Mouse (Mus musculus): ENCODE measurements around the gene Pigx.

The Pigx gene

DNA sequence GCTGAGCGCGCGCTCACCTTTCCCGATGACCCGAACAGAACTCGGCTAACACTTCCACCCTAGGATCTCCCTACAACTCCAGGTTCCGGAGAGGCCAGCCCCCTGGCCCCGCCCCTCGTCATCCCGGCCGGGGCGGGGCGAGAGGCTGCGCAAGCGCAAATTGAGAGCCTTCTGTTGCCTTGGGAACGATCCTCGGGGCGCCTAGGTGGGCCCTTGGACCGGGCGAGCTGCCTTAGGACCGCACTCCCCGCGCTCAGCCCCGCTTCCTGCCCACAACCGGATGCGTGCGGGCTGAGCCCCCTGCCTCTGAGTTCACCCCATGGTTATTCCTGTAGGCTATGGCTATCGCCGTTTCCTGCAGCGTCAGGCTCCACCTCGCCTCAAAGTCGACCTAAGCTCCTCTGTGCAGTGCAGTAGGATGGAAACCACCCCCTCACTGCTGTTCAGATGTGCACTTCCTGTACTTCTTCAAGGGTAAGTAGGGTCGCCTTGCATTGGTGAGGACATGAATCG is at the start of gene Pigx, which contains the start of gene Cep19:
TSS of gene Pigx (minus strand) at position 103 of the 513 bp plus-strand sequence.
TSS of gene Cep19 (plus strand) at position 163 of the 513 bp plus-strand sequence.
- DNase-seq = peak; percentile 95

- peak; percentile 48 for DNase-seq
Observed at GRCm38 (mm10) chr16:32147589-32148207, 48.2 kb upstream of the Pigx start.

DNA sequence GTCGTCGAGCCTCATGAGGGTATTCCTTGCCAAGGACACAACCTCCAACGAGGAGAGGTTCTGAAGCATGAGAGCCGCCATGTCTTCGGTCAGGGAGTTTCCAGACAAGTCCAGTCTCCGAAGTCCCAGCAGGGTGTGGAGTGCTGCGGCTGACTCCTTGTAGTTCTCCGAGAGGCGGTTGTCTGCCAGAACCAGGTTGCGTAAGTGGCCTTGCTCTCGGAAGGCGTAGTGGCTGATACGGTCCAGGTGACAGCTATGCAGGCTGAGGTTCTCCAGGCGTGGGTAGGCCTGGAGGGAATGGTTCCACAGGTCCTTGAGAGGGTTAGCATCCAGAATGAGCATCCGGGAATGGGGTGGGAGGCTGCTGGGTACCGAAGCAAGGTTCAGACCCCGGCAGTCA is 45.1 kb upstream of the Pigx start:
- no peak for DNase-seq

- DNase-seq = no peak
Observed at GRCm38 (mm10) chr16:32143766-32144165, 44.2 kb upstream of the Pigx start.

DNA sequence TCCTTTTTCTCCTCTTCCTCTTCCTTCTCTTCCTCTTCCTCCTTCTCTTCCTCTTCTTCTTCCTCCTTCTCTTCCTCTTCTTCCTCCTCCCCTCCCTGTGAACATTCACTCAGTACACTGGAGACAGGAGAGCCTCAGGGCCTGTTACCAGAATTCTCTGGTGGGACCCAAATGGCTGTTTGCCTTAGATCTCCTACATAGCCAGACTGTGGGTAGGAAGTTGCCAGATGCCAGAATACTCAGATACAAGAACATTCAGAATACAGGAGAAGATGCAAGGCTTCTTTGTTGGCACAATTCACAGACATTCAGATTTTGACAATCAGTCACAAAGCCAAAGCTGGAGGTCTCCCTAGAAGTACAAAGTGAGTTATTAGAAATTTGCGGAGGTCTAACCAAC is 39.4 kb upstream of the Pigx start:
- DNase-seq = no peak

- DNase-seq = no peak
Observed at GRCm38 (mm10) chr16:32135842-32136357, 36.4 kb upstream of the Pigx start.

DNA sequence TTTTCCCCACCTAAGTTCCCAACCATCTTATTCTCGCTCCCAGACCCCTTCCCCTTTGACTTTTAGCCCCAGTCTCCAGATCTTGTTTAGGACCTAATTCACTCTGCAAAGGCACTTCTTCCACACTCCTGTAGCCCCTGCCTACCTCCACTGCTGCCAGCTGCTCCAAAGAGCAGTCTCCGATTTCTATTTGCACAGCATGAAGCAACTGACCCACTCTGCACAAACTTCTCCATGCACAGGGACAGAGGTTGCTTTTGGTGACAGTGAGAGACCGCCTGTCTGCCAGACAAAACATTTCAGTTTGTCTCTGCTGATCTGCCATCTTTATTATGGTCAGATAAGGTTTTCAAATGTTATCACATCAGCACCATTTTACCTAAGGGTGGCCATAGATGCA is 33.6 kb upstream of the Pigx start:
- no peak for DNase-seq

DNA sequence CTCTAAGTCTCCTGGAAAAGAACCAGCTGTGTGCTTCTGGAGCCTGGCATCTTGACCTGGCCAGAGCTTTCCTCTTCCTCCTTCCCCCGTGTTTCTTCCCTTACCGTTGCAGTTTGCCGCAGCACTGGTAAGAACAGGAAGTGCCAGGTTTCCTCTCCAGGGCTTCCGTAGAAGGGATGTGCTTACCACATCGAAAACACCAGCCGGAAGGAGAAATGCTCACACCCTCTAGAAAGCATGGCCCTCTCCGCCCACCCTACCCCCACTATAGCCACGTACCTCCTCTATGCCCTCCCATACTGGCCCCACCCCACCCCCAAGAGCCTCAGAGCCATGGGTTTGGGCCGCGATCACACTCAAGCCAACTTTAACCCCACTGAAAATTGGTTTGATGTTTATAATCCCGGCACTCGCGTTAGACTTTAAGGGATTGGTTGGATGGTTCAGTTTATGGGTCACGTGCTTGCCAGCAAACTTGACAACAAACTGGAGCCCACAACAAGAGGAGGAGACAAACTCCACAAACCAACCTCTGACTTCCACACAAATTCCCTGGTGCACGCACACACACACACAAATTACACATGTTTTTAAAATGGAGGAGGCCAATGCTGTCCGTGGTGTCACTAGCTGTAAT is 30.8 kb upstream of the Pigx start:
- peak; percentile 38 for DNase-seq

GRCm38 (mm10) chr16:32129449-32130189 is 30.1 kb upstream of the Pigx start:
- no peak for DNase-seq

DNA sequence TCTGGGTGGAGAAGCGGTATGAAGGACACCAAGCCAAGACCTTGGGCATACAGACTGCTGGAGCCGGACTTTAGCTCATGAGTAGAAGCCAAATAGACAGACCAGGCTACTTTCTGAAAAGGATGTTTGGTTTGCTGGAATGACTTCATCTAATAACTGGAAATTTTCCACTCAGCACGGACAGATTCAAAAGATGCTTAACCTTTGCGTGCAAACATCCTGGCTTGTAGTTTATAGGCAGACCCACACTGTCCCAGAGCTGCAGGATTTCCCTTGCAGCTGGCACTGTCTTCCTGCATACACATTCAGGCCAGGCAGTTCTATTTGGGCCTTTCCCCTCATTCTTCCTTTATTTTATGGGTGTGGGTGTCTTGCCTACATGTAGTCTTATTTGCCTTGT is 27.5 kb upstream of the Pigx start:
- no peak for DNase-seq

DNA sequence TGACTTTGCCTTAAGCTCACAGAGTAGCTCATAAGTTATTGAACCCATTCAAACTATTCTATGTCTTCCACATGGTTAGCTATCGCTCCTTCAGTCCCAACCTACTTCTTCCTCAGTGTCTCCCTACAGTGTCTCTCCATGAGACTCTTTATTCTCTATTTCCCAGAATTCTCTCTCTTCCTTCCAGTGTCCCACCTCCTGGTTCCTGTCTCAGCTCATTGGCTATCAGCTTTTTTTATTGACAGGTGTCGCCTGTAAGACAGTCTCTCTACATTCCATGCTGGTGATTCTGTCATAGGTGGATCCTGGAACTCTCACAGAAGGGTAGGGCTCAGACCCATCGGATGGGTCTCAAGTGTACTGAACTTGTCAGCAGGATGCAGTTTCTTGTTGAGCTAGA is 25.8 kb upstream of the Pigx start:
- DNase-seq = no peak

- DNase-seq = no peak
Observed at GRCm38 (mm10) chr16:32124444-32125335, 25.1 kb upstream of the Pigx start.

DNA sequence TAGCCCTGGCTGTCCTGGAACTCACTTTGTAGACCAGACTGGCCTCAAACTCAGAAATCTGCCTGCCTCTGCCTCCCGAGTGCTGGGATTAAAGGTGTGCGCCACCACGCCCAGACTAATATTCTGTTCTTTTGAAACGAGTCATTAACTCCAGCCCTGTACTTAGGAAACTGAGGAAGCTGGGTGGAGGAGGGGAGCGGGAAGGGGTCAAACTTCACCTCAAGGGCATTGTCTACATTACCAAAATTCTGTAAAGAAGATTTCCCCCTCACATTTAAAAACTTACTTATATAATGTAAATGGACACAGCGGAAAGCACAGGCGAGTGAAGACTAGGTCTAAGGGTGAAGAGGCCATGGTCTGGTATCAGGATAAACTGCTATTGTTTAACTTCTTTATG is 24.5 kb upstream of the Pigx start:
- no peak for DNase-seq

- no peak for DNase-seq
Observed at GRCm38 (mm10) chr16:32120454-32120853, 20.9 kb upstream of the Pigx start.

GRCm38 (mm10) chr16:32116186-32116585 is 16.6 kb upstream of the Pigx start:
- DNase-seq = no peak

GRCm38 (mm10) chr16:32115781-32116180 is 16.2 kb upstream of the Pigx start:
- no peak for DNase-seq

GRCm38 (mm10) chr16:32114968-32115695 is 15.6 kb upstream of the Pigx start:
- DNase-seq = peak; percentile 88

DNA sequence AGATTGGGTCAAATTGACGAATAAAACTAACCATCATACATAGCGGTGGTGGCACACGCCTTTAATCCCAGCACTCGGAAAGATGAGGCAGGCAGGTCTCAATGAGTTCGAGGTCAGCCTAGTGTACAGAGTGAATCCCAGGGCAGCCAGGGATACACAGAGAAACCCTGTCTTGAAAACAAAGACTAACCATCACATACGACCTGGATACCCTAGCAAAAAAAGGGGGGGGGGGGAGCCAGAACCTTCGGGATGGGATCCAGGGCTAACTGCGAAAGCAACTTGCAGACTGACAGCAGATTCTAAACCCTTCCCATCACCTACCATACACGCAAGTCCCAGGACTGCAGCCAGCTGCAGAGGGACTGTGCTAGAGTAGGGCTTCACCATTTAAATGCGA is 14.9 kb upstream of the Pigx start:
- DNase-seq = no peak

GRCm38 (mm10) chr16:32113541-32114218 is 14.1 kb upstream of the Pigx start:
- DNase-seq = peak; percentile 36

GRCm38 (mm10) chr16:32110951-32111699 is 11.6 kb upstream of the Pigx start:
- DNase-seq = no peak

All from kidney, adult 18-20 months (tissue).